Mouse (Mus musculus) embryonic facial prominence, embryonic 15.5 days (tissue): Measurements from ENCODE around the gene Sned1. TPM values are rescaled to one million over a fixed set of nuclear protein-coding genes. Genes with fewer than 3 reads are reported as not detected.

Experiments used
- ATAC-seq: fragments of 200-750 bp; cut with Nextera tagmentation; 2 replicates; pipeline ENCODE4 v1.8.0; 2017; ENCODE audit warnings: low read depth, moderate TSS enrichment; ENCODE audit not compliant: insufficient number of reproducible peaks, low FRiP score, low TSS enrichment
- H3K27ac ChIP-seq: fragments of 300-500 bp; sonication (generic); replicated peaks from 2 replicates; pipeline ENCODE4 v1.5.1; 2015; ENCODE audit warnings: mild to moderate bottlenecking, inconsistent platforms
- H3K27me3 ChIP-seq: fragments of 300-500 bp; sonication (generic); 2 replicates; pipeline ENCODE4 v1.6.1; 2015; ENCODE audit warnings: inconsistent platforms
- H3K36me3 ChIP-seq: fragments of 300-500 bp; sonication (generic); 2 replicates; pipeline ENCODE4 v1.6.1; 2015; ENCODE audit warnings: mild to moderate bottlenecking, inconsistent platforms
- H3K4me1 ChIP-seq: fragments of 300-500 bp; sonication (generic); 2 replicates; pipeline ENCODE4 v1.6.1; 2015; ENCODE audit warnings: inconsistent platforms
- H3K4me2 ChIP-seq: fragments of 300-500 bp; sonication (generic); replicated peaks from 2 replicates; pipeline ENCODE4 v1.6.1; 2015; ENCODE audit warnings: mild to moderate bottlenecking, inconsistent platforms
- H3K4me3 ChIP-seq: fragments of 300-500 bp; sonication (generic); replicated peaks from 2 replicates; pipeline ENCODE4 v1.5.1; 2015; ENCODE audit warnings: mild to moderate bottlenecking, inconsistent platforms
- H3K9ac ChIP-seq: fragments of 300-500 bp; sonication (generic); 2 replicates; pipeline ENCODE4 v1.6.1; 2015; ENCODE audit warnings: inconsistent platforms
- H3K9me3 ChIP-seq: fragments of 300-500 bp; sonication (generic); replicated peaks from 2 replicates; pipeline ENCODE4 v1.6.1; 2016; ENCODE audit warnings: inconsistent platforms
- WGBS: fragments of 180-500 bp; shearing (Covaris S2); methylation state at CpG from one replicate; pipeline ENCODE4 v1.1.7; 2015; 5-methylcytosine and 5-hydroxymethylcytosine counted together
- microRNA-seq: library from miRNA; unstranded; fragments of <30 nt; microRNA quantifications from one replicate; pipeline ENCODE4, GENCODE M21; 2016; ENCODE audit warnings: borderline number of aligned reads
- polyA plus RNA-seq: library from polyadenylated mRNA; unstranded; fragments of >200 nt; fragmentation: Nextera tagmentation; extraction: Ambion mirVana; gene quantifications from 2 replicates; pipeline ENCODE4 v1.2.1, GENCODE M21; 2015

The Sned1 gene
- polyA plus RNA-seq, 1 experiment from 2014 or later = 14.4 TPM

- H3K4me1 ChIP-seq = no peaks in the 10 kb centered on the region
- WGBS = 87% methylated on average over 6 of the region's 6 CpGs
- H3K9me3 ChIP-seq = no peaks in the 10 kb centered on the region
- ATAC-seq = no peak
- no peak overlapping the region for H3K9ac ChIP-seq
- no peak overlapping the region for H3K4me3 ChIP-seq
- H3K4me2 ChIP-seq = no peak overlapping the region
- peaks cover 82% of the 10 kb centered on the region for H3K36me3 ChIP-seq
- no peaks in the 10 kb centered on the region for H3K27me3 ChIP-seq
- no peak overlapping the region for H3K27ac ChIP-seq
Measured at GRCm38 (mm10) chr1:93323973-93324372, 88.3 kb downstream of the Sned1 start.

- Histone ChIP-seq H3K9me3 (no peaks in the 10 kb centered on the region), H3K27ac (no peak overlapping the region), H3K27me3 (no peaks in the 10 kb centered on the region), H3K4me3 (no peak overlapping the region), H3K9ac (no peak overlapping the region), H3K4me2 (no peak overlapping the region), H3K36me3 (peaks cover 69% of the 10 kb centered on the region), H3K4me1 (no peaks in the 10 kb centered on the region)
- ATAC-seq = no peak
- 92% methylated on average over 3 of the region's 3 CpGs for WGBS
Measured at GRCm38 (mm10) chr1:93326446-93326845, 90.8 kb downstream of the Sned1 start.

GRCm38 (mm10) chr1:93334621-93335020, 99.0 kb downstream of the Sned1 start:
- no peak overlapping the region for H3K27ac ChIP-seq
- H3K4me1 ChIP-seq = no peaks in the 10 kb centered on the region
- no peak overlapping the region for H3K9ac ChIP-seq
- H3K4me3 ChIP-seq = no peak overlapping the region
- H3K9me3 ChIP-seq = no peaks in the 10 kb centered on the region
- 56% methylated on average over 2 of the region's 2 CpGs for WGBS
- no peak for ATAC-seq
- H3K36me3 ChIP-seq = peaks cover 32% of the 10 kb centered on the region
- H3K4me2 ChIP-seq = no peak overlapping the region
- no peaks in the 10 kb centered on the region for H3K27me3 ChIP-seq

- Histone ChIP-seq H3K9me3 (no peaks in the 10 kb centered on the region), H3K4me1 (peaks cover 14% of the 10 kb centered on the region), H3K4me3 (peak within 1 kb of the TSS; percentile 99), H3K27ac (peak within 1 kb of the TSS; percentile 65), H3K9ac (peak within 1 kb of the TSS; percentile 85), H3K36me3 (peaks cover 17% of the 10 kb centered on the region), H3K4me2 (peak within 1 kb of the TSS; percentile 92), H3K27me3 (no peaks in the 10 kb centered on the region)
- WGBS = under 1% methylated on average over 63 of the region's 63 CpGs
- peak; percentile 94 for ATAC-seq
Measured at GRCm38 (mm10) chr1:93342648-93343503, 107.2 kb downstream of the Sned1 start, which contains the start of the genes Ppp1r7 and Pask. Gene Ppp1r7, plus strand, starts transcription at chr1:93342854. Gene Pask, minus strand, starts transcription at chr1:93343482.

GRCm38 (mm10) chr1:93343504-93344047, 107.9 kb downstream of the Sned1 start:
- Histone ChIP-seq H3K4me1 (peaks cover 14% of the 10 kb centered on the region), H3K9me3 (no peaks in the 10 kb centered on the region), H3K36me3 (peaks cover 22% of the 10 kb centered on the region), H3K9ac (peak overlapping the region; percentile 85), H3K27me3 (no peaks in the 10 kb centered on the region), H3K4me2 (peak overlapping the region; percentile 92), H3K27ac (peak overlapping the region; percentile 65; the same call in 1 of the 2 replicates), H3K4me3 (peak overlapping the region; percentile 99)
- peak; percentile 95 for ATAC-seq
- WGBS = under 1% methylated on average over 39 of the region's 39 CpGs

- ATAC-seq = no peak
- Histone ChIP-seq H3K4me1 (peaks cover 6% of the 10 kb centered on the region), H3K9me3 (no peaks in the 10 kb centered on the region), H3K36me3 (peaks cover 49% of the 10 kb centered on the region), H3K9ac (no peak overlapping the region), H3K27ac (no peak overlapping the region), H3K27me3 (no peaks in the 10 kb centered on the region), H3K4me2 (no peak overlapping the region), H3K4me3 (no peak overlapping the region)
- WGBS = 87% methylated on average over 5 of the region's 5 CpGs
Measured at GRCm38 (mm10) chr1:93347176-93347575, 111.5 kb downstream of the Sned1 start.

GRCm38 (mm10) chr1:93349701-93350100, 114.1 kb downstream of the Sned1 start:
- H3K4me2 ChIP-seq = no peak overlapping the region
- ATAC-seq = no peak
- no peak overlapping the region for H3K4me3 ChIP-seq
- peaks cover under 1% of the 10 kb centered on the region; the same call in 1 of the 2 replicates for H3K4me1 ChIP-seq
- no peak overlapping the region for H3K9ac ChIP-seq
- H3K9me3 ChIP-seq = no peaks in the 10 kb centered on the region
- H3K27ac ChIP-seq = no peak overlapping the region
- peaks cover 74% of the 10 kb centered on the region for H3K36me3 ChIP-seq
- no peaks in the 10 kb centered on the region for H3K27me3 ChIP-seq
- WGBS = 77% methylated on average over 4 of the region's 4 CpGs

Small RNAs within 50 kb of the gene (microRNA-seq; reads per million reads assigned to microRNA genes)
- not detected for gene Mir6901
- gene Mir6902 = not detected

Other genes starting within 250 kb of the Sned1 start
- gene Aqp12, start 229.5 kb upstream of the Sned1 start, polyA plus RNA-seq = not detected in 2 replicates
- 26.8 and 32.7 TPM in 2 replicates for gene Kif1a, start 133.9 kb upstream of the Sned1 start, polyA plus RNA-seq
- 0.11 TPM in 1 of 2 replicates, not detected in the other for gene Agxt, start 100.6 kb upstream of the Sned1 start, polyA plus RNA-seq
- gene 2310007B03Rik, start 74.9 kb upstream of the Sned1 start, polyA plus RNA-seq = 18.3 and 21.8 TPM in 2 replicates
- 2.8 and 5.8 TPM in 2 replicates for gene Crocc2, start 67.1 kb upstream of the Sned1 start, polyA plus RNA-seq
- gene Mterf4, start 70.1 kb downstream of the Sned1 start, polyA plus RNA-seq = 33.1 and 33.3 TPM in 2 replicates
- gene Ppp1r7, start 107.0 kb downstream of the Sned1 start, polyA plus RNA-seq = 48.9 and 50.2 TPM in 2 replicates
- gene Pask, start 107.6 kb downstream of the Sned1 start, polyA plus RNA-seq = 12.4 and 14.2 TPM in 2 replicates
- gene Ano7, start 138.1 kb downstream of the Sned1 start, polyA plus RNA-seq = 2.8 and 3.7 TPM in 2 replicates
- 186 and 188 TPM in 2 replicates for gene Hdlbp, start 243.0 kb downstream of the Sned1 start, polyA plus RNA-seq